Mouse (Mus musculus) adrenal gland, adult 18-20 months (tissue): ENCODE measurements around the gene Zxdc. TPM values are rescaled to one million over a fixed set of nuclear protein-coding genes. Genes with fewer than 3 reads are reported as not detected.
A peak's percentile ranks its signal among the peaks of the same experiment; 100 is the strongest.

Experiments used
- DNase-seq, 2 experiments: peaks; one replicate each; pipeline ENCODE4 v3.0.0; 2021 to 2022; ENCODE audit warnings: low spot score in 2 of 2
- total RNA-seq, 2 experiments: library from RNA; stranded (reverse); gene quantifications; 1 replicate in 1 of 2; 2 replicates in 1 of 2; pipeline ENCODE4 v1.2.3; 2021

Zxdc gene
- total RNA-seq, 2 experiments from 2014 or later = 33.0 to 43.5 TPM

GRCm38 (mm10) chr6:90450179-90450578 lies 80.9 kb downstream of the Zxdc start:
- peak; percentile 84 to 86 for DNase-seq

- DNase-seq = peak in 1 of 2 experiments; percentile 33
Observed at GRCm38 (mm10) chr6:90450697-90451096, 81.4 kb downstream of the Zxdc start.

GRCm38 (mm10) chr6:90451512-90451911 lies 82.2 kb downstream of the Zxdc start:
- DNase-seq = no peak

GRCm38 (mm10) chr6:90452603-90453002 lies 83.3 kb downstream of the Zxdc start:
- no peak for DNase-seq

Other genes starting within 250 kb of the Zxdc start
- not detected for gene Vmn1r51, start 246.9 kb upstream of the Zxdc start, total RNA-seq
- not detected for gene Vmn1r52, start 194.7 kb upstream of the Zxdc start, total RNA-seq
- not detected for gene V1ra8, start 166.7 kb upstream of the Zxdc start, total RNA-seq
- not detected for gene Vmn1r53, start 145.1 kb upstream of the Zxdc start, total RNA-seq
- not detected for gene Vmn1r54, start 123.2 kb upstream of the Zxdc start, total RNA-seq
- not detected for gene BC048671, start 68.3 kb upstream of the Zxdc start, total RNA-seq
- not detected for gene Chst13, start 44.3 kb upstream of the Zxdc start, total RNA-seq
- gene Uroc1, start 36.2 kb upstream of the Zxdc start, total RNA-seq = under 1 TPM; 0.10 to 0.13 TPM
- gene Cfap100, start 59.3 kb downstream of the Zxdc start, total RNA-seq = under 1 TPM; 0.48 to 0.99 TPM
- 10 to 100 TPM; 32.2 to 52.2 TPM for gene Klf15, start 93.1 kb downstream of the Zxdc start, total RNA-seq
- gene Aldh1l1, start 116.9 kb downstream of the Zxdc start, total RNA-seq = 100 to 1,000 TPM; 180 to 197 TPM
- gene Slc41a3, start 235.2 kb downstream of the Zxdc start, total RNA-seq = 10 to 100 TPM; 29.1 to 67.6 TPM